Mouse (Mus musculus): ENCODE measurements around the gene Fsd2. TPM values are rescaled to one million over a fixed set of nuclear protein-coding genes. Genes with fewer than 3 reads are reported as not detected.

Gene Fsd2
- total and polyA plus RNA-seq, 3 experiments, result 0.03 TPM; not detected in 2

- peaks cover 0 to 3% of the 10 kb centered on the region in 2 experiments; a peak in 3 of 4 replicates for H3K27me3 ChIP-seq (ENCODE audit: control insufficient read depth in 1 of 2, insufficient read depth in 2 of 2, low read length in 2 of 2)
- no peaks in the 10 kb centered on the region for H3K79me2 ChIP-seq (ENCODE audit: control insufficient read depth, insufficient read depth, low read length, poor library complexity)
- H3K9me3 ChIP-seq (replicated peaks; ENCODE audit: insufficient read depth, low read length), result no peaks in the 10 kb centered on the region
- TF ChIP-seq POLR2AphosphoS5 (IDR thresholded peaks at IDR 0.05; ENCODE audit: borderline replicate concordance, low read depth, low read length), result no peak
- no peak for TF ChIP-seq JUND (IDR thresholded peaks at IDR 0.05; ENCODE audit: low read depth, low read length)
- no peak for TF ChIP-seq MYC (IDR thresholded peaks at IDR 0.05; ENCODE audit: low read depth, low read length)
- TF ChIP-seq CHD2 (IDR thresholded peaks at IDR 0.05; ENCODE audit: low read length), result no peak
- TF ChIP-seq TBP (IDR thresholded peaks at IDR 0.05; ENCODE audit: low read depth, low read length), result no peak
- no peak for TF ChIP-seq RAD21 (IDR thresholded peaks at IDR 0.05; ENCODE audit: low read depth, low read length)
- TF ChIP-seq BHLHE40 (IDR thresholded peaks at IDR 0.05; ENCODE audit: borderline replicate concordance, low read depth, low read length), result peak; percentile 72; the same call in 1 of the 2 replicates
- TF ChIP-seq KAT2A (conservative IDR thresholded peaks at IDR 0.05; ENCODE audit: low read depth, low read length), result no peak
- TF ChIP-seq ETS1 (IDR thresholded peaks at IDR 0.05; ENCODE audit: low read depth, low read length), result 0 out of 2 replicates have a peak, but pooled peaks have one; percentile 14
- peak in 1 of 2 experiments; percentile 47; a peak in 2 of 4 replicates for TF ChIP-seq EP300 (IDR thresholded peaks at IDR 0.05; ENCODE audit: low read depth in 1 of 2, low read length in 2 of 2)
- TF ChIP-seq USF1 (IDR thresholded peaks at IDR 0.05; ENCODE audit: low read depth, low read length), result no peak
- no peak for TF ChIP-seq POLR2A (IDR thresholded peaks at IDR 0.05; ENCODE audit: control insufficient read depth in 1 of 2, insufficient read depth in 1 of 2, low read depth in 1 of 2, low read length in 2 of 2, poor library complexity in 1 of 2)
- TF ChIP-seq SIN3A (IDR thresholded peaks at IDR 0.05; ENCODE audit: low read length), result no peak
- no peak for TF ChIP-seq SMC3 (IDR thresholded peaks at IDR 0.05; ENCODE audit: low read depth, low read length)
- TF ChIP-seq GATA1 (IDR thresholded peaks at IDR 0.05; ENCODE audit: low read depth, low read length), result peak; percentile 39; the same call in 1 of the 2 replicates
- peaks cover 0 to 9% of the 10 kb centered on the region in 2 experiments; a peak in 2 of 4 replicates for H3K4me1 ChIP-seq (ENCODE audit: control insufficient read depth in 1 of 2, insufficient read depth in 2 of 2, low read length in 2 of 2)
- no peak overlapping the region for H3K27ac ChIP-seq (ENCODE audit: control insufficient read depth, low read depth, low read length)
- H3K36me3 ChIP-seq (ENCODE audit: control insufficient read depth in 1 of 2, insufficient read depth in 2 of 2, low read length in 2 of 2), result peaks cover 0 to 4% of the 10 kb centered on the region in 2 experiments; a peak in 2 of 4 replicates
- no peak overlapping the region for H3K4me3 ChIP-seq (ENCODE audit: control insufficient read depth in 1 of 2, insufficient read depth in 1 of 2, low read depth in 2 of 2, low read length in 2 of 2)
- H3K9ac ChIP-seq (ENCODE audit: control insufficient read depth, low read depth, low read length, poor library complexity, severe bottlenecking), result no peak overlapping the region
- peak; percentile 47 for DNase-seq (ENCODE audit: low read depth, low spot score)
Observed at GRCm38 (mm10) chr7:81560101-81561049, 6.4 kb downstream of the Fsd2 start.

GRCm38 (mm10) chr7:81559231-81559980, 7.3 kb downstream of the Fsd2 start:
- Histone ChIP-seq H3K9ac (ENCODE audit: control insufficient read depth, low read depth, low read length, poor library complexity, severe bottlenecking) (no peak overlapping the region), H3K36me3 (ENCODE audit: control insufficient read depth in 1 of 2, insufficient read depth in 2 of 2, low read length in 2 of 2) (peaks cover 0 to 4% of the 10 kb centered on the region in 2 experiments; a peak in 2 of 4 replicates), H3K79me2 (ENCODE audit: control insufficient read depth, insufficient read depth, low read length, poor library complexity) (no peaks in the 10 kb centered on the region), H3K27ac (ENCODE audit: control insufficient read depth, low read depth, low read length) (no peak overlapping the region), H3K27me3 (ENCODE audit: control insufficient read depth in 1 of 2, insufficient read depth in 2 of 2, low read length in 2 of 2) (no peaks in the 10 kb centered on the region; a peak in 2 of 4 replicates), H3K9me3 (replicated peaks; ENCODE audit: insufficient read depth, low read length) (no peaks in the 10 kb centered on the region), H3K4me1 (ENCODE audit: control insufficient read depth in 1 of 2, insufficient read depth in 2 of 2, low read length in 2 of 2) (peaks cover 0 to 9% of the 10 kb centered on the region in 2 experiments; a peak in 2 of 4 replicates), H3K4me3 (ENCODE audit: control insufficient read depth in 1 of 2, insufficient read depth in 1 of 2, low read depth in 2 of 2, low read length in 2 of 2) (no peak overlapping the region)
- TF ChIP-seq KAT2A (conservative IDR thresholded peaks at IDR 0.05; ENCODE audit: low read depth, low read length) (no peak), E2F4 (IDR thresholded peaks at IDR 0.05; ENCODE audit: borderline replicate concordance, low read depth, low read length) (no peak), TBP (IDR thresholded peaks at IDR 0.05; ENCODE audit: low read depth, low read length) (no peak), MAZ (IDR thresholded peaks at IDR 0.05; ENCODE audit: low read depth, low read length) (no peak), JUND (IDR thresholded peaks at IDR 0.05; ENCODE audit: low read depth, low read length) (no peak), HCFC1 (IDR thresholded peaks at IDR 0.05; ENCODE audit: low read depth, low read length) (no peak), BHLHE40 (IDR thresholded peaks at IDR 0.05; ENCODE audit: borderline replicate concordance, low read depth, low read length) (no peak), USF1 (IDR thresholded peaks at IDR 0.05; ENCODE audit: low read depth, low read length) (no peak), GATA1 (IDR thresholded peaks at IDR 0.05; ENCODE audit: low read depth, low read length) (no peak), SMC3 (IDR thresholded peaks at IDR 0.05; ENCODE audit: low read depth, low read length) (no peak), ZMIZ1 (IDR thresholded peaks at IDR 0.05; ENCODE audit: low read depth, low read length) (no peak), GABPA (IDR thresholded peaks at IDR 0.05; ENCODE audit: low read depth, low read length) (no peak), ZNF384 (IDR thresholded peaks at IDR 0.05; ENCODE audit: low read depth, low read length) (no peak), MEF2A (IDR thresholded peaks at IDR 0.05; ENCODE audit: extremely low read depth, insufficient replicate concordance, low read depth, low read length, poor library complexity, severe bottlenecking) (no peak), MXI1 (IDR thresholded peaks at IDR 0.05; ENCODE audit: low read depth, low read length) (no peak), RCOR1 (IDR thresholded peaks at IDR 0.05; ENCODE audit: low read depth, low read length) (no peak), NRF1 (IDR thresholded peaks at IDR 0.05; ENCODE audit: insufficient read depth, low read depth, low read length, poor library complexity, severe bottlenecking) (no peak)
- no peak for DNase-seq (ENCODE audit: low read depth, low spot score)

All from MEL (cell line).